Mouse (Mus musculus): ENCODE measurements at regions not wholly inside any gene's neighbourhood (a gene's known extent, or its start where the extent isn't known, plus 50 kb on each side); places are given as distances from the start of the nearest gene placed in this dataset.

DNA sequence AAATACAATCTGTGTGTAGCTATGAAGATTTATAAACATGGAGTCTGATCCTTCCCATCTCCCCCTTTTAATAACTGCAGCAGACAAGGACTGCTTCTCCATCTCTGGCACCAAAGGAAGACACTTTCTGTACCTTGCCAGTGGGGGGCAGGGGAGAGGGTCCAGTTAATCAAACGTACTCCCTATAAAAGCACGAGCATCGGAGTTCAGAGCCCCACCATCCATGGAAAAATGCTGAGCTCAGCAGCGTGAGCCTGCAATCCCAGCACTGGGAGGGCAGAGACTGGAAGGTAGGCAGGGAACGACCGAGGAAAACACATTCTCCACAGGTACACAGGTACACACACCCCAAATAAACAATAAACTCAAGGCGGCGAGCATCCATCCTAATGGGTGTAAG, 234.1 kb upstream of the Kazn start:
- DNase-seq (ENCODE audit: low read depth, low spot score): no peak

DNA sequence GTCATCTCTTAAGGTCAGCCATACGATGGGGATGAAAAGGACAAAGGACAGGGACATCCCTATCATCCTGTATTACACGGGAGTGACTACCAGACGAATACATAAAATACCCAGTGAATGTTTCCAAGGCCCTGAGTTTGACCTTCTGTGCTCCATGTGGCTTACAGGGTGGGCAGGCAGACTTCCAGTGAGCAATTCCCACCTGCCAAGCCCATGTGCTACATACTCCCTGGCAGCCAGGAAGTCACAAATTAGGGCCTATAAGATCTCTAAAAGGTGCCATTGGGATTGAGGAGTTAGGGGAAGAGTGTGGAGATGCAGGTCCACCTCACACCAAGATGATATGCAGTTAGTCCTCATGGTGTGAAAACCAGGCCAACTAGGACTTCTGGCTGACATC, 233.1 kb upstream of the Kazn start:
- no peak for DNase-seq (ENCODE audit: low read depth, low spot score)

DNA sequence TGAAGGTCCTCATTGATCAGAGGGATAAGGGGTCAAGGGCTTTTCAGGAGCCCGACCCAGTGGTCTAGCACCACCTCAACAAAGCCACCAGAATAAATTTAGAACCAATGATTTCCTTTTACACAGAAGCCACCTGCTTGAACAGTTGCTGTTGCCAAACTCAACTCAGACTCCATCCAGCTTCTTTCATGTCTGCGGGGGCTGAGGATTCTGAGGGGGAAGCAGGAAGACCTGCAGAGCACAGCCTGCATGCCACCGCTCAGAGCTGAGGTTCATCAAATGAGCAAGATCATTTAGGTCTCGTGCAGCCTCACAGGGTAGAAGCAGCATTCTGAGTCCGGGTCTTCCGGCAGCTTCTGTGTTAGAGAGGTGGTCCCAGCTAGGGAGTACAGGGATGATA, 231.6 kb upstream of the Kazn start:
- no peak for DNase-seq (ENCODE audit: low read depth, low spot score)

DNA sequence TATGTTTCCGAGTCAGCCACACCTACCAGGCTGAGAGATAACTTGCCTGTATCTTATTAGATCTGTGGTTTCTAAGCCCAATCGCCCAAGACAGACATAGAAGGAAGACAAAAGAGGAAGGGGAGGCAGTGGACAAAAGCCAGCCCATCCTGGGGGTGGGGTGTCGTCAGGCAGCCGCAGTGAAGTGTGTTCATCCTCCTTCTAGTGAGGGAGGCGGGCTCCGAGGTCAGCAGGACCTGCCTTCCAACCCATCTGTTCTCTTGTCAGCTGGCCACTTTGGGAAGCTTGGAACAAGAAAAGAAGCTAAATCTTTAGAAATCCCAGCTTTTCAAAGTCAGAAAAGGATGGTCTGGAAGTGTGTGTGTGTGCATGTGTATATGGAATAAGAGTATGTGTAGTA, 228.7 kb upstream of the Kazn start:
- DNase-seq (ENCODE audit: low read depth, low spot score): no peak

DNA sequence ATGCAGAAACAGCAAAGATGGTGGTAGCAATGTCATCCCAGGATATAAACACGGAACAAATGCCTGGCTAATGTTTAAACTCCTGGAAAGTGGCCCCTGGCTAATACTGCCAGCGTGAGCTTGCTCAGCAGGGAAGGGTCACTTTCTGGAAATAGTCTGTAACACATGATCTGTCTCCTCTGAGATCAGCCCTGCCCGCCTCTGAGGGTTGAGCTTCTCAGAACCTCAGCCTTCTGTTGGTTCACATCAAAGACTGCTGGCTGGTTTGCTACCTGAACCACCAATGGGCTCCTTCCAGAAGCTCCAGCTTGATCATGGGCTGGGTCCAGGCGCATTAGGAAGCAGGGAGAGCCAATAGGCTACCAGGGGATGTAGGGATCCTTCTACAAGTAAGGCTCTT, 226.0 kb upstream of the Kazn start:
- DNase-seq (ENCODE audit: low read depth, low spot score): no peak

DNA sequence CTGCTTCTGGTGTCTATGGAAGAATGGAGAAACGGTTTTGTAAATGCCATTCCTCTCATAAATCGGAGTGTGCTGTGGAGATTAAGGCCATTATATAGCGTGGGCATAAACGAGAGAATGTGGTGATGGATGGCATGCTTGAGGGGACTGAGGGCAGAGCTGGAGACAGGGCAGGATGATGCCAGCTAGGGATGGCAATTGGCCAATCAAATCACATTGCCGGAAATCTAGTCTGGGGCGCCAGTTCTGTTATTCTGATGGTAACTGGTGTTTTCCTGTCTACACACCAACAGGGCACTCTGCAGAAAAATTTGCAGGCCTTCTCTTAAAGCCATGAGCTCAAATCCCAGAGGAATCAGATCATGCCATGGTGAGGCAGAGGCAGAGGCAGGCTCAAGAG, 224.9 kb upstream of the Kazn start:
- DNase-seq (ENCODE audit: low read depth, low spot score): no peak

DNA sequence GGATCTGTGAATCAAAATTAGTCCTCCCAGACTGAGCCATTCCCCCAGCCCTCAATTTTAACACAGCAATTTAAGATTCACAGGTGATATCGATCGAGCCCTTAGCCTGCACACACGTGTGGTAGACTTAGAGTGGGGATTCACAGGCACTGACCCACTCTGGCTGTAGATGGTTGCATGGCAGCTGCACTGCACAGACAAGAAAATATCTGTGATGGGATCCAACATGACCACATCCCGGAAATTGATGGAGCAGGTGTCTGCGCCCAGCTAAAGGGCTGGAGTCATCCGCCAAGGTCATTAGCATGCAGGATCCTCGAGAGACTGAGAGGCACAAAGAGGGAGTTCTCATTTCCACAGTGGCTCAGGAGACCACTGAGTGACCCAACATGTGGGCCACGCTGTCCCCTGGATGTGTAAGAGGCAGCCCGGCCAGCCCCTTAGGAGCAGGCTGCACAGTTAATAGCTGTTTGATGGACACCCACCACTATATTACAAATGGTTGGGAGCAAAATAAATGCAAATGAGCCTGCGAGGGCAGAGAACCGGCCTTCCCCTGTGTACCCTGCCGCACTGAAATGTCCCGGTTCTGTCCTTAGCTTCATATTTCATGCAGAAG, 221.4 kb upstream of the Kazn start:
- DNase-seq (ENCODE audit: low read depth, low spot score): no peak

DNA sequence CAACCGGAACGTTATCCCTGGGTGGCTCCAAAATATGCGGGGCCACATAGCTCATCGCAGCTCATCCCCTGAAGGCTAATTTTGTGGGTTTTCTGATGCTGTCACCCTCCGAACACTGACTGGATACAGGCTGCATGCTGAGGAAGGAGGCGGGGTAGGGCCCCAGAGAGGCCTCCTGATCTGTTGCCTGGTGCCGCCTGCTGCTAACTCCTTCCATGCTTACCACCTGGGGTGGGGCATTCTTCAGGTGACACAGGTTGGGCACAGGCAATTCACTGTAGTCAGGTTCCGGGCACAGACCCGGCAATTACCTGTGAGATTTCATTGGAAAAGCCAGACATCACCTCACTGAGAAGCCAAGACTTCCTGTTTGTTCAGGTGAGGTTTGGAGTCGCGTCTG, 213.4 kb upstream of the Kazn start:
- DNase-seq (ENCODE audit: low read depth, low spot score): no peak

DNA sequence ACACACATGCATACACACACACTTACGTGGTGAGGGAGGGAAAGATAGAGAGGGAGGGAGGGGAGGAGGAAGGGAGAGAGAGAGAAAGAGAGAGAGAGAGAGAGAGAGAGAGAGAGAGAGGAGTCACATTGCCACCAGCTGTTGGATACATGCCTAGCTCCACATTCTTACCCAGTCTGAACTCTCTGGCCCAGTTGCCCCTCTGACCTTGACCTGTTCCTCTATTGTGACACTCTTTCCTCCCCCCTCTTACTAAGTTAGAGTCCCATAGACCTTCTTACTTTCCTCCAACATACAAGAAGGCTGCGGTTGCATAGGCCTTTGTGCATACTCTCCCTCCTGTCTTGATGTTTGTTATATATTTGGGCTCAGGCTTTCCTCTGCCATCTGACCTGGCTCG, 211.7 kb upstream of the Kazn start:
- no peak for DNase-seq (ENCODE audit: low read depth, low spot score)

DNA sequence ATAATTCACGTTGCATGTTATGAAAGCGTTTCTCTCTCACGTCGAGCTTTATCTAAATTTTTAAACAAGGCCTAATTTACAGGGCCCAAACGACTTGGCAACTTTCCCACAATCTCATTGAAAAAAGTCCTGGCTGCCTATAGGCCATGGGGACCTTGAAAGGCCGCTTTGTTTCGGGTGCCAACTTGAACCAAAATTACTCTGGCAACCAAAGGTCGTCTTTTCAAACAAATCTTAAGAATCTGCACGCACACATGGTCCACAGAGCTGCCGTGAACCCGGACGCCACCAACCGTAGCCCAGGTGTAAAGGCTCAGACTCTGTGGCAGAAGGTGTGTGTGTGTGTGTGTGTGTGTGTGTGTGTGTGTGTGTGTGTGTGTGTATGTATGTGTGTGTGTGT, 210.5 kb upstream of the Kazn start:
- no peak for DNase-seq (ENCODE audit: low read depth, low spot score)

DNA sequence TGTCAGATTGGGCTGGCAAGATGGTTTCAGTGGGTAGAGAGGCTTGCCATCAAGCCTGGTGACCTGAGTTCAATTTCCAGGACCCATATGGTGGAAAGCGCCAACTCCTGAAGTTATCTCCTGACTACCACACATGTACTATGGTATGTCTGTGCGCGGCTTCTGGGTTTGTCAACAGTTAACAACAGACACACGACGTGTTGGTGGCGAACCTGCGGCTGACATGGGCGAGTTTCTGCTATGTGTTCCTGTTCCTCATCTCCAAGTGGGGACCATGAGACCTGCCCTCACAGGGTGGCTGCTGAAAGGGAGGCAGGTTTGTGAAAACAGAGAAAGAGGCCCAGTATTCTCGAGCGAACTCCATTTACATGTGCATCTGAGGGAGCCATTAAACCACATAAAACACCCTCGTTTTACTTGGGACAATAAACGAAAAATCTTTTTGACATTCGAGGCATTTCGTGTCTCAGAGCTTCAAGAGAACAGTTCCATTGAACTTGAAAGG, 210.0 kb upstream of the Kazn start:
- no peak for DNase-seq (ENCODE audit: low read depth, low spot score)

DNA sequence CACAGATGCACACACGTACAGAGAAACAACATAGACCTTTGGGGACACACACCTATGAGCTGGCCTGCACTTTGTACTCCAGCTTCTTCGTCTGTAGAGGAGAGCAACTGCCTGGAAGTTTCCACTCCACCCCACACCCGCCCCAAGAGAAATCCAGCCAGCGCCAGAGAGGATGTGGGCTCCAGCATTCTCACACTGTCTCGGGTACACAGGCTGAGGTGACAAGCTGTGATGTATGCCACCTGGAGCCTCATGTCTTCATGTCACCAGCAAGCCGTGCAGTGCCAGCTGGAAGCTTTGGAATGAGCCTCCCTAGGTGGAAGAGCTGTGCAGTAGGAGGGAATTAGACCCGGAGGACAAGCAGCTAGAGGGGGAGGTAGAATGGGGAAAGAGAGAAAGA, 208.3 kb upstream of the Kazn start:
- no peak for DNase-seq (ENCODE audit: low read depth, low spot score)

DNA sequence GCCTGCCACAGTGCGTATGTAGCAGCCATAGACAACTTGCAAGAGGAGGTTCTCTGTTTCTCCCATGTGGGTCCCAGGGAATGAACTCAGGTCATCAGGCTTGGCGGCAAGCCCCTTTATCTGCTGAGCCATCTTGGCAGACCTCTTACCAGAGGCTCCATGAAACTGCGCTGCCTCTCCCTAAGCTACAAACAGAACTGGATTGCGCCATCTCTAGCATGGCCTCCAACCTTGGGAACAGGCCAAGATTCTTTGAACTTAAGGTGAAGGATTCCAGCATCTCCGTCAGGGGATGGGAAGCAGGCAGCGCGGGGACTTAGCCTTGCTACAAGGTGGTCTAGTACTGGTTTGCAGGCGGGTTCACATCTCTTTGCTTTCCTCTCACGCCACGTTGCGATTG, 201.8 kb upstream of the Kazn start:
- no peak for DNase-seq (ENCODE audit: low read depth, low spot score)

DNA sequence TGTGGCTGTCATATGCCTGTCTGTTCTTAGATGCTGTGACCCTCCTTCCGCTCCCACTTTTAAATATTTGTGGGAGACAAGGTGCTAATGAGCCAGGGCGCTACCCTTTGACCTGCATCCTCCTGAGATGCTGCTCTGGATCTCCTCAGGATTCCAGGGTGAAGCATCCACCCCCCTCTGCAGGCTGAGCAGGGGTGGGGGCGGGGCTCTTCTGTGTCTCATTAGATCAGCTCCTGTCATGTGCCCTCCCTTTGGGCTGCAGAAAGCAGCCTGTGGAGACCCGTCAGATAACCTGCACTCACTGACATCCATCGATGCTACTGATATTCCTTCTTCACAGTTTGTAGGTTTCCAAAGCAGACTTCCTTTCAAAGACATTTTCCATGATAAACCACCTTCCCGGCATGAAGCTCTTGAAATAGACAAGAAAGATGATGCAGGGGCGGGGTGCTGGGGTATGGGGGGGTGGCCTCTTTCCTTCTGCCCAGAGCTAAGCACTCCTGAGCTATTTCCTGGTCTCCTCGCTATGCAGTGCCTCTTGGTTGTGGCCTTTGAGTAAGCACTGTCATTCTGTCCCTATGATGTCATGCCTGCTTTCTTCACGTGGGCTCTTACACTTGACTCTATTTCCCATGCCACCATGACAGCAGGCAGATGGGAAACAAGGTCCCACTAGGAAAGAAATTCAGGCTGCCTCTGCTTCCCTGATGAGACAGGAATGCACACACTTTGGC, 200.4 kb upstream of the Kazn start:
- no peak for DNase-seq (ENCODE audit: low read depth, low spot score)

DNA sequence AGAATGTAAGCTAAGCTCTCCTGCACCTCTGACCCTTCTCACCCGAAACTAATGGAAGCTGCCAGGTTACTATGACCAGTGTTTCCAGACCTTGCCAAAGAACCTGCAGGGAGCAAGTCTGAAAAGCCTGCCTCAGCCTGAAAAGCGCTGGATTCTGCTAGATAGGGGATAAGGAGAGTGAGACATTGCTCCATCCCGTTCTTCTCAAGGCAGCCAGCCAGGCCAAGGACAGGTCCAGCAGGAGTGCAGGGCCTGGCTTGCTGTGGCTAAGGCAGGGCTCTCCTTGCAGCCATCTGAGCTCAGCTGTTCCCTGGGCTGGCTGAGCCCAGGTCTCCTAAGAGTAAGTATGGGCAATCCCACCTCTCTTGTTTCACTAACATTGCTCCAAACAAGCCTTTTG, 185.4 kb upstream of the Kazn start:
- no peak for DNase-seq (ENCODE audit: low read depth, low spot score)

DNA sequence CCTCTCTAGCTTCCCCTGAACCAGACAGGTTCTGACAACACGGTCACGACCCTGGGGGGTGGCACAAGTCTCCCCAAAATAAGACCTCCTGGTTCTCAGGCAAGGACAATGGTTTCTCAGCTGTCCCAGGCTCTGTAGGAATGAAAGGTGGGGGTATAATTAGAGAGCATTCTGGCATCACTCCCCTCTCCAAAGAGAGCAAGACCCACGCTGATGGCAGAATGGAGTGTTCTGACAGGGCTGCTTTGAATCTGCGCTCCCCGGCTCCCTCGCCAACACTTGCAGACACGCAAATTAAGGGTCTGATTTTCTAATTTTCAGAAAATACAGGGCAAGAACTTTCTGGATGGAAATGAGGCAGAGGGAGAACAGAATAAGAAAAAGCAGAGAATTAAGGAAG, 181.2 kb upstream of the Kazn start:
- no peak for DNase-seq (ENCODE audit: low read depth, low spot score)

DNA sequence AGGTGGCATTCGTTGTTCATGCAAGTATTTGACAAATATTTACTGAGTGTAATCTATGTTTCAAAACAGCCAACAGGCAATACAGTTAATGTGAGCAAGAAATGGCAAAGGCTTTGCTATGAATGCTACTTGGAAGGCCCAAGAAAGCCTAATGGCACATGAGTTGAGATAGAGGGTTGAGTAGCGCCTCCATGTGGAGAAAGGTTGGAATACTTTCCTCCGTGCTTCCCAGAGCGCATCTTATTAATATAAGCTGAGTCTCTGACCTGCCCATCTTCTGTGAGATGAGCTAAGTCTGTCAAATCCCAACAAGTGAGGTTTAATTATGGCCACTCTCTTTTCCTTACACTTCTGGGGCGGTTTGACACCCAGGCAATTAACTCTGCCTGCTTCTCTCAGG, 175.7 kb upstream of the Kazn start:
- no peak for DNase-seq (ENCODE audit: low read depth, low spot score)

DNA sequence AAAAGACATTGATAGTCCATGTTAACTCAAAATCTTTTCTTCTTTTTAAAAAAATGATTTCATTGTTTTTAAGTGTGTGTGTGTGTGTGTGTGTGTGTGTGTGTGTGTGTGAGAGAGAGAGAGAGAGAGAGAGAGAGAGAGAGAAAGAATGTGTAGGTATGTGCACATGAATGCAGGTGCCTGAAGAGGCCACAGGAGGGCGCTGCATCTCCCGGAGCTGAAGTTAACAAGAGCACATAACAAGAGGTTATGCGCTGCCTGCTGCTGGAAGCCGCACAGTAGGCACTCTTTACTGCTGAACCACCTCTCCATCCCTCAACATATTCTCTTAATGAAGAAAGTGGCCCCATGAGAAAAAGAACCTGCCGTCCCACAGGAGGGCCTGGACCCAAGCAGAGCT, 172.6 kb upstream of the Kazn start:
- no peak for DNase-seq (ENCODE audit: low read depth, low spot score)

DNA sequence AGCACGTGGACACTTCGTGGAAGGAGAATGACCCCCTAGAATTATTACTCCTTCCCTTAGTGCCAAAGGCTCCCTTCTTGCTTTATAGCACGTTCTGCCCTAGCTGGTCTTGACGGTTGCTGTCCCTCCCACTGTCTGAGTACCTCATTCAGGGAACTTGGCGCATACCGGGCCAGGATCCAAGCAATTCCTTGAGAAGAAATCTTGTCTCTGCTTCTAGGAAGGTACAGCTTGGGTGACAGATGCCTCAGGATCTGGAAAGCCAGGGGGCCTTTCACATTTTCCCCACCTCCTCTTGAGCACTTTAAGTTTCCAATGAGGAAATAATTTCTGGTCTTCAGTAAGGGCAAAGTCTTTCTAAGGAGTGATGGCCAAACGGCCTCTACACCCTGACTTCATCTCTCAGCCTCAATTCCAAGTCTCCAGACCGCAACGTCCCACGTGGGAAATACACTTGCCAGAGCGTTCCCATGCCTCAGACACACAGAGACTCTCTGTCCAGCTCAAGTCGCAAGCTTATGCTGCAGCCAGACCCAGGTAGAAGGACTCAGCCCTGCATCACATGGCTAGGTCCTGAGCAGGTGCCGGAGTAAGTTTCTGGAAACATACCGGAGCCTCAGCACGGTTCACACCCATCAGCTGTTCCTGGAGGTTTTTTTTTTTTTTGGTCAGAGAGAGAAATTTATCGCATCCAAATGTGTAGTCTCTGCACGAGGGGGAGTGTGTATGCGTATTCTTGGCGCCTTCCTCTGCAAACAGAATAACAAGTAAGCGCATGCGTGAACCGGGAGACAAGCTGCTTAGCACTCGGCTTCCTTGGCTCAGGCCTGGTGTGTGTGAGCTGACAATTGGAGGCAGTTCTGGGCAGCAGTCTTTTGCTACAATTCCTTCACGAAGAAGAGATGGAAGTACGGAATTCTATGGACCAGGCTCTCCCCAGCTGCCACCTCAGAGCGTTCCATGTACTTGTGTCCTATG, 171.7 kb upstream of the Kazn start:
- DNase-seq (ENCODE audit: low read depth, low spot score): no peak

DNA sequence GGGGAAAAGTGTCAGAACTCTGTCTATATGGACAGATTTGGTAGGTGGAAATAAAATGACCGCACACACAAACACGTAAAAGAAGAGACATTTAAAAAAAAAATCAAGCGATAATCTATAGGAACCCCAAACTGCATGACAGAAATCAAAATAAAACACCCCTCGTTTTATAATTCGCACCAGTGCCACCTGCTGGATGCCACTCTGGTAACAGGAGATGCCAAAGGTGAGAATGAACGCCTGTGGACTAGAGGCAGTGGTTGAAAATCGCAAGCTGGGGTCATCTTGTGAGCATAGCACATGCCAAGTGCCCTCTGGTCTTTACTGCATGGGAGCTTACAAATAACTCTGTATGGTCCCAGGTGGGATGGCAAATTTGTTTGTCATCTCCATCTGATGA, 158.7 kb upstream of the Kazn start:
- DNase-seq (ENCODE audit: low read depth, low spot score): no peak

DNA sequence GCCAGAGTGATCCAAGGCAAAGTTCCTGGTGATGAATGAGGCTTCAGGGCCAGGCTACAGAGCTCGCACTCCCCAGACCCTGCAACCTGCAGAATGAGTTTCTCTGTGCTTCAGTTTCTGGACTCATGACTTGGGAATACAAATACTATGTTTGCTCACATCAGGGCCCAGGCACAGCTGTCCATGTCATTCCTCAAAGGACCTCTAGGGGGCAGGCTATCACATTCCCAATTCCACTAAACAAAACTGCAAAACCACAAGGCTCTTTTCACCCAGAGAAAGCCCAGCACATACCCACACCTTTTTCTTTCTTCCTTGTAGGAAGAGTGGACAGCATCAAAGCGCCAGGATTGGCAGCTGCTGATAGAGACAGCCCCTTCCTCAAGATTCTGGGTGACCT, 153.7 kb upstream of the Kazn start:
- DNase-seq (ENCODE audit: low read depth, low spot score): no peak

DNA sequence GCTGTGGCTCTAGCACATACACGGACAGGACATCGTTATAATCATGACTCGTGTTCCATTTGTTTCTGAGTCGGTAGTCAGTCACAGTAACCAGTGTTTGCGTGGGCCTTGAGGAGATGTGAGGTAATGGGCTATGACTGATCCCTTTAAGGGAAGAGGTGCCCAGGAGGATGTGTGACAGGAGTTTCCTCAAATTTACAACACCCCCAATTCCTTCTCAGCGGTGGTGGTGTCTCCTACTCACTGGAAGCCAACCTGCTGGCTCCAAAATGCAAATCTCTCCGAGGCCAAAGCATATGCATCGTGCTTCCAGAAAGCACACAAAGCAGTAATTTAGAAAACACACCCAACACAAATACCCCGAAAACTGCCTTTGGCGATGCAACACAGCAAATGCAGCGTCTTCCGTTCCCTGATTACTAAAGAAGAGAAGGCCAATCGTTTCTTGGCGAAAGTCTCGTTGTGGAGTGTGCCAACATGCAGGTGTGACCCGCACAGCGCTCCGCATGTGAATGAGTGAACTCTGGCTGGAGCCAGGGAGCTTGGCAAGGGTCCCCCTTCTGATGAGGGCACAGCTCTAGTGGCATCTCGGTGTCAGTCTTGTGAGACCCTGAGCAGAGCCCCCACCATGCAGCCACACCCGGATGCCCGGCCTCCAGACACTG, 151.5 kb upstream of the Kazn start:
- DNase-seq (ENCODE audit: low read depth, low spot score): no peak

Data from CD4-positive, CD25-positive, alpha-beta regulatory T cell, adult 2 months (primary cell).